Mouse (Mus musculus): ENCODE measurements around the gene Nhej1.
A peak's percentile ranks its signal among the peaks of the same experiment; 100 is the strongest.

The Nhej1 gene

GRCm38 (mm10) chr1:75124346-75125321 lies at the start of gene Nhej1:
Gene Nhej1, minus strand, starts transcription at chr1:75125200.
- peak; percentile 98 for DNase-seq (ENCODE audit: low spot score)

DNA sequence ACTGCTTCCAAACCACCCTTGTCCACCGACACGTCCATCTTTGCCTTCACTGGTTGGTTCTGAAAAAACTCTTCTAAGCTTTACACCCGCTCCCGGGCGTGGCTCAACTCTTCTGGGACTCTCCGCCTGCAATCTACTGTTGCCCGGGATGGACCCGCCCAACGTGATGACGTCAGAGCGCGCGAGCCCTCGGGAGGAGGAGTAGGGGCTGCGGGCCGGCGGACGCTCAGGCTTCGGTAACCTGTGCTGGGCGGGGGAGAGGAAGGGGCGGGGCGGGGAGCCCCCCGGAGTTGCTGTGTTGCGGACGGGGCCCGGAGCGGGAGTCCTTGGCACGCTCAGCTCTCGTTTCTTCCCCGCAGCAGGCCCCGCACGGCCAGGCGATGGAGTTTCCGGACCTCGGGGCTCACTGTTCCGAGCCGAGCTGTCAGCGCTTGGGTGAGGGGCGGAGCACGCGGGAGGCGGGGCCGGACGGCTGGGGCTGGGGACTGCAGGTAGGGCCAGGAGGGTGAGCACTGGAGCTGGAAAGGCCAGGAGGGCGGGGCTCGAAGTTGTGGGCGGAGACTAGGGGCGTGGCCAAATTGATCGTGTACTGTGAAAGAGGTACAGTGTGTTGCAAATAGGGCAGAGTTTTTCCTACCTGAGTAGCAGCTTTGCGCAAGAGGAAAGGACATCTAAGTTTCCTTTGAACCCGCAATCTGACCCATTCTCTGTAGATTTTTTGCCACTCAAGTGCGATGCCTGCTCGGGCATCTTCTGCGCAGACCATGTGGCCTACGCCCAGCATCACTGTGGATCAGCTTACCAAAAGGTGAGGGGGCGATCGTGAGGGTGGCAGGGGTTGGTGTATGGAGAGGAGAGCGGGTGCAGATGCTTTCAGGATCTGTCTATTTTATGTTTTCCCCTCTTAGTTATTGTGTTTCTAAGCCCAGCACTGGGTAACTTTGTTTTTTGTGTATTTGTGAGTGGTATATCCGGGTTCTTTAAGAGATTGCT lies 43.8 kb upstream of the Nhej1 start, which contains the start of gene Zfand2b:
TSS of gene Zfand2b (plus strand) at position 175 of the 993 bp plus-strand sequence.
- peak; percentile 93 for DNase-seq (ENCODE audit: low spot score)

DNA sequence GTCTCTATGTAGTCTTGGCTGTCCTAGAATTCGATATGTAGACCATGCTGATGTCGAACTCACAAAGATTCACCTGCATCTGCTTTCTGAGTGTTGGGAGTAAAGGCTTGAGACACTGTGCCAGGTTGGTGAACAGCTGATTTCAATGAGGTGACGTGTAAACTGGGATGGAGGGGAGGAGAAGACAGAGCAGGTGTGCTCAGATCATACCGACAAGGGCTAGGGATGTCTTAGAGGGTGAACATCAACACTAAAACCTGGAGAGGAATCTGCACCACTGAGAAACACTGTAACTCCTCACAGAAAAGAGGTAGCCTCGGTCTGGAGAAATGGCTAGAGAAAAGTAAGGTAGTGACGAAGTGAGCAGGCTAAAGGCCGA lies 43.1 kb upstream of the Nhej1 start:
- DNase-seq (ENCODE audit: low spot score) = no peak

GRCm38 (mm10) chr1:75160256-75160617 lies 35.2 kb upstream of the Nhej1 start:
- no peak for DNase-seq (ENCODE audit: low spot score)

DNA sequence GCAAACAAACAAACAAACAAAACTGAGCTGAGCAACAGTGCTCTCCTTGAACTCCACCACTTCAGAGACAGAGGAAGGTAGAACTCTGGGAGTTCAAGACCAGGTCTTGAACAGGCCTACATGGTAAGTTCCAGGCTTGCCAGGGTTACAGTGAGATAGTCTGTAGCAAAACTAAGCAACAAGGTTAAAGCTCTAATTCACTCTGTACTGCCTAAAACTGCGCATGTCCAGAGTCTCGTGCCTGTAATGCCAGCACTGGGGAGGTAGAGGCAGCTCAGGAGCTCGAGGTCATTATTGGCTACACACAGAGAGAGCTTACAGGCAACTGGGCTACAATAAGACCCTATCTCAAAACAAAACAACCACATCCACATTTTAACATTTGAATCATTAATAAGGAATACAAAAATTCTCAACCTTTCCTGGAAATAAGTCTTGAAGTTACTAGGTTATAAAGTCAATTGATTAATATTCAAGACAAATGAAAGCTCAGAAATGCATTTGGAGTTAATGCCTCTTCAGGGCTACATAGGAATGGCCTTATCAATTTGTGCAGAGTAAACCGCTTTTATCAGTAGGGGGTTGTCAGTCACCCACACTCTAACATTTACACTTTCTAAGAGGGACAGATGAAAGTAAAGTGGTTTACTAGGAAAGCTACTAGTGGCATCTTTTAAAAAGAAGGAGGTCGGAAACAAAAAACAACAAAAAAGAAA lies 34.7 kb upstream of the Nhej1 start:
- no peak for DNase-seq (ENCODE audit: low spot score)

- DNase-seq (ENCODE audit: low spot score) = no peak
Observed at GRCm38 (mm10) chr1:75158990-75159389, 34.0 kb upstream of the Nhej1 start.

- DNase-seq (ENCODE audit: low spot score) = no peak
Observed at GRCm38 (mm10) chr1:75155837-75156236, 30.8 kb upstream of the Nhej1 start.

DNA sequence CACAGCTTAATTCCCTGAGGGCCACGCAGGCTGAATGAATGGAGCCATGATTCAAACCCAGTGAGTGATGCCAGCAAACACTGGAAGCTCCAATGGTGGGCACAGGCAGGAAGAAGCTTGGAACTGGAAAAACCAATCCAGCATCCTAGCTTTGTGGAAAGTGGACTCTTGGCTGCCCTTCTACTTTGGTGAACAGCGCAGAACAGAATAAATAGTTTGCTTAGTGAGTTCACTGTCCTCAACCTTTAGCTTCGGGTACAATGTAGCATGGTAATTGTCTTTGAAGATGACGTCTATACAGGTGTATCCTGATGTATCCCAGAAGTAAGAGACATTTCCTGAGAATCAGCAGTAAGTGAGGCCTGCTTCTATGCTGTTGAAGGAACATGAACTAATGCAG lies 23.7 kb upstream of the Nhej1 start:
- DNase-seq (ENCODE audit: low spot score) = no peak

DNA sequence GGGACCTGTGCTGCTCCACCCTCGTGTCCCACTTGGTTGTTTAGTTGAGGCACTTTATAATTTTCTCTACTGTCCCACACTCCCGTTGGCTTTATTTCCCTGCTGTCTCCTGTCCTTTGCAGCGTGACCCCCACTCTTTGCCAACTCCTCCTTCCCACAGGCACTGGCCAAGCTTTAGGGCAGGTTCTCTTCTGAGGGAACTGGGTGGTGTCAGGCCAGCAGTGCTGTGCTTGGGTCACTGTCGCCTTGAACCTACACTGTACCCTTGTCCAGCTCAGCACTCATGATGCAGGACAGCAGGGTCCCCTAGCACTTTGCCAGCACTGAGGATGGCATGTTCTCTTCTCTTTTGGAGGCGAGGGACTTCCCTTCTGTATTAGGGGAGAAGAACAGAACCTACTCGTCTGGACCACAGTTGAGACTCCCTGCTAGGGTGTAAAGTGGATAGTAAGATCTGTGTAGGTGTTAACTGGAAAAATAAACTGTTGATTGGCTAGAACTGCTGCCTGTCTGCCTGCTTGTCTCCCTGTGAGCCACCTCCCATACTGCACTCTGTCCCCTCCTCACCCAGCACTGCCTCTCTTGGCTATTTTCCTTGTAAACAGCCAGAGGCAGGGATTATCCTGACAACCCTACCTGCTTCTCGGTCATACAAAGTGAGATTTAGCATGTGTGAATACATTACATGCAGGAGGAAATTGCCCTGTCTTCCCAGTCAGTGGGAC lies 22.6 kb upstream of the Nhej1 start:
- DNase-seq (ENCODE audit: low spot score) = no peak

DNA sequence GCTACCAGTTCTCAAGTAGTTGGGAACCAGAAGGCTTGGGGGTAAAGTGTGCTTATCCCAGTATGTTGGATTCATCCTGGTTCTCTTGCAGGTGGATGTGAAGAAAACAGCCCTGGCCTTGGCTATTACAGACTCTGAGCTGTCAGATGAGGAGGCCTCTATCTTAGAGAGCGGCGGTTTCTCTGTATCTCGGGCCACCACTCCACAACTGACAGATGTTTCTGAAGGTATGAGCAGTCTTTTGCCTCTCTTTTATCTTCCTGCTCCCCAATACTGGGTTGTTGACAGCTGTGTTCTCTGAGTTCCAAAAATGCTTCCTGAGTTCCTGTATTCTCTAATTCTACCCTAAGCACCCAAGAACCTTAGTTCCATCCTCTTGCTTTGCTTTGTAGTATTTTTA lies 20.6 kb upstream of the Nhej1 start:
- DNase-seq (ENCODE audit: low spot score) = no peak

GRCm38 (mm10) chr1:75142301-75143261 lies 17.6 kb upstream of the Nhej1 start, which contains the start of the genes Cnppd1 and Retreg2:
Gene Cnppd1, minus strand, starts transcription at chr1:75142711.
Gene Retreg2, plus strand, starts transcription at chr1:75142778.
- DNase-seq (ENCODE audit: low spot score) = peak; percentile 98

DNA sequence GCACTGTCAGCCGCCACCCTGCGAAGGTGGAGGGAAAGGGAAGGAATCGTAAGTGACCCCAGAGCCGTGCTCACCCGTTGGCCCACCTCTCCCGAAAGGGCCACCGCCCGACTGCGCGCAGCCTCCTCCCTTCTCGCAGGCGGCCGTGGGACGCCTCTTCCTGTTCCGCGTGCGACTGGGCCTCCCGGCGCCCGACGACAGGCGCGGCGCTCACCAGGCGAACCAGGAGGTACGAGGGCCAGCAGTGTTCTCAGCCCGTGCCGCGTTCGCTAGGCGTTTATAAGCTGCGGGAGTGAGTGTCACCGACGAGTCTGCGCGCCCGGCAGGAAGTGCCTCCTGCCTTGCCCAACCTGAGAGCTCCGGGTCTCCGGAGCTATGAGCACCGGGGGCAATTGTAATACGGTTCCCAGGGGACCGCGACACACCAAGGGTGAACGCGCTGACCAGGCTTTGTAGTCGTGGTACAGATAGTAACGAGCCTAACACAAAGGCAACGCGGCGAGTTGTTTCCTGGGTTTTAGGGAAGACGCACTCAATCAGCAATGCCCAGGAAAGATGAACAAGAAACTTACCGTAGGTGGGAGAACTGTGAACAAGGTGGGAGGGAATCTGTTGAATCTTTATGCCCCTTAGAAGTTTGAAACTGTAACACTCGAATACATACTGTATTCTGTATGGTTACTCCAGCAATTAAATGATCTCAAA lies 16.6 kb upstream of the Nhej1 start:
- peak; percentile 56 for DNase-seq (ENCODE audit: low spot score)

DNA sequence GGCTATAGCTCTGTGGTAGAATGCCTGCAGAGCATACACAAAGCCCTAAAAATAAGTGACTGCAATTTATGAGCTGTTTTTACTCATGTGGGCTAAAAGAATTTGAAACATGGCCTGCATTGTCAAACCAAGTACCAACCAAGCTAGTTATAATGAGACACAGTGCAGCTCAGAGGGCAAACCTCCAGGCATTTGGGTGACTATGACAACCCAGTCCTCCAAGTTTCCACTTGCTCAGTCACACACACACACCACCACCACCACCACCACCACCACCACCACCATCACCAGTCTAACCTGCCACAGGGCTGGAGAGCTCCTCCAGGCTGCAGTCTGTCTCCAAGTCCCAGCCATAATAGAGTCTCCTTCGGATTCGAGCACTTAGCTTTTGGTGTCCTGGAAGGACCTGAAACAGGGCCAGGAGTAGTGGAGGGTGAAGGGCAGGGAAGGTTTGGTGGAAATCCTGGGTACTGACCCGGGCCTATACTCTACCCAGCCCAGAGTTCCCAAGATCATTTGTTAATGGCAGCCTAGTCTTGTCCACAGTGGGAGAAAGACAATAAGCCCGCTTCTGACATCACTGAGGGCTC lies 15.7 kb upstream of the Nhej1 start:
- no peak for DNase-seq (ENCODE audit: low spot score)

GRCm38 (mm10) chr1:75138448-75138847 lies 13.4 kb upstream of the Nhej1 start:
- DNase-seq (ENCODE audit: low spot score) = no peak

DNA sequence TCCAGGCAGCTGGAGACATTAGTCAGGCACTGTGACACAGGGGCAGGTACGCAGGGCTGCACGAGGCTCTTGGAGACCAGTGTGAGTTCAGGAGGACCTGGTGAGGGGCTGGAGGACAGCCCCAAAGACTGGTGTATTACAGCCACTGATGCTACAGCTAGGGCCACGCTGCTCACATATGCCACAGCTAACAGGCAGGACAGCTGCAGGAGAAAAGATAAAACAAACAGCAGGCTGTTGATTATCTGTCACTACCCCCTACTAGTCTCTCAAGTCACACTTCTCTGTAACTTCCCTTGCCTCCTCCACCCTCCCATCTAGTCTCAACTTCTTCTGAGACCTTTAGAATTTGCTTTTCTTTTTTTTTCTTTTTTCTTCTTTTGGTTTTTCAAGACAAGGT lies 11.7 kb upstream of the Nhej1 start:
- no peak for DNase-seq (ENCODE audit: low spot score)

DNA sequence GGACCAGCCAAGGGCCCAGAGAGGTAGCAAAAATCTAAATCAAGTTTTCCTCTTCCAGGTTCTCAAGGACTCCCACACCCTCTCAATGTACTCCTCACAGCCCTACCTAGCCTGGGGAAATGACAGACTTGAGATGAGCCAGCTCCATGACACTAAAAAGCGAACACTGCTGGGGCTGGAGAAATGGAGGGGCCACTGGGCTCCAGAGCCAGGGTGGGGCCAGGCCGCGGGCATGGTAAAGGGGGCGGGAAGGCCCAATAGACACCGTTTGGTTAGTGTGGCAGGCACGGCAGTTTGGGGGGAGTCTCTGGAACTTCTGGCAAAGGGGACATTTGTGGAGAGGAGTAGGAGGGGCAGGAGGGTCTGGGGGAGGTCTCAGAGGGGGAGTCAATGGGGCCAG lies 11.3 kb upstream of the Nhej1 start:
- no peak for DNase-seq (ENCODE audit: low spot score)

DNA sequence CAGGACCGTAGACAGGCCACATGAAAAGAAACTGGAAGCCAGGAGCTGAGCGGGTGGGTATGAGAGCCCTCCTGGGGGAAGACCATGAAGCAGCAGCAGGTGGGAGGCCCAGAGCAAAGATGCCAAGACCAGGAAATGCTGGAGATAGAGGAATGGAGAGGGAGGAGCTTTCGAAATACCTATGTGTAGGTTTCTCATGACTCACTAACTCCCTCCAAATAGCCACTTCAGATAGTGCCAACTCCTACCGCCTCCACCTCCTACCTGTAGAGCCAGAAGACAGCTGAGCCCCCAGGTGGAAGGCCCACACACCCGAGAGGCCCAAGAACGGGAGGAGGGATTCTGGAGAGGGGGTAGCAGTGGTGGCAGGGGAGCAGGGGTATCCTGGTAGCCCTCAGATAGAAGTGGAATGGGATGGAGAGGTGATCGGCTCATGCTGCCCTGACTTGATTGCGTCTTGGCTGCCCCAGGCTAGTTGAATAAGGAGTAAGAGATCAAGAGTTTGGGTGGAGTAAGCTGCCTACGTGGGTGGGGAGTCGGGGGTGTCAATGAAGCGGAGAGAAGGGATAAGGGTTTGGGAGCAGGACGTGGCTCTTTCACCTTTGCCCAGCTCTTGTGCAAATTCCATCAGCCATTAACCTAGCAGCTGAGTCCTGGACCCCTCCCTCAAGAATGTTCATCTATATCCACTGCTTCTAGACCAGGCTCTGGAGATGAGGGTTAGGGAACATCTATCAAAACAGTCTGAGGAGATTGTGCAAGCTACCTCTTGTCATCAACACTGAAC lies 8.6 kb upstream of the Nhej1 start, which contains the start of gene Slc23a3:
TSS of gene Slc23a3 (minus strand) at position 470 of the 787 bp plus-strand sequence.
- no peak for DNase-seq (ENCODE audit: low spot score)

- DNase-seq (ENCODE audit: low spot score) = no peak
Observed at GRCm38 (mm10) chr1:75128641-75129040, 3.6 kb upstream of the Nhej1 start.
